Mouse (Mus musculus): Measurements from ENCODE around the gene Xcl1.
"Not testable (repeated sequence)": the region's sequence is repeated elsewhere in the genome, so short reads cannot be mapped to it uniquely, and the experiment has no call there.

The Xcl1 gene

GRCm38 (mm10) chr1:164935477-164936044, at the start of gene Xcl1:
Xcl1 (minus strand) TSS chr1:164935527.
- DNase-seq (ENCODE audit: low read depth): no peak

DNA sequence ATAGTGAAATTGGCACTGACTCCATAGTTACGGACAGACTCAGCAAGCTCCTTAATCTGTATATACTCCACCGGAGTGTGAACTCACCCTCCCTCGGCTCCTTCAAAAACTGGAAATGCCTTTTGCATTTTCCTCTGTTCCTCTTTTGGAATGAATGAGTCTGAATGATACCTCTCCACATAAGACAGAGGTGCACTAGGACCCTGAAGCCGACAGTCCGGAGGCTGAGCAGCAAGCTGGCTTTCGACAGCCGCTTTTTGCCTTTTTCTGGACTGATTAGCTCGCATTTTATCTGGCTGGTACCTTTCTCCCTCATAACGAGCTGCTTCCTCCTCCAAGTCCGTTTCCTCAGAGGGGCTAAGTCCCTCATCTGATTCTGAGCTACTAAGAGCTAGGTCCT, 49.4 kb upstream of the Xcl1 start:
- DNase-seq (ENCODE audit: low read depth): not testable (repeated sequence)

GRCm38 (mm10) chr1:164977351-164977750, 42.0 kb upstream of the Xcl1 start:
- no peak for DNase-seq (ENCODE audit: low read depth)

DNA sequence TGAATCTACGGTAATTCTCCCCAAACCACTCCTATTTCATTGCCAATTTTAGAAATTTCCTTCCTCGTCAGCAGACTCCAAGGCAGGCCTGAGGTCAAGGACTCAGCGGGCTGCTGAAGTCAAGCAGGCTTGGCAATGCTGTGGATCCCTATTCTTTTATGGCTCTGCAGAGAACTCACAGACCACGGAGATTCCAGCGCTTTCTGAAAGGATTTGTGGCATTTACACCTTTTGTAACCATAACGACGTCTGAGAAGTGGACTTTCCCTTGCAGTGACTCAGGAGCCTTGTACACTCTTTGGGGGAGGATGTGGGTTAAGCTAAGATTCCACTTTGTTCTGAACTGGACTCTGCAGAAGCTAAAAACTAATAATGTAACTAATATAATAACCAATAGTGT, 40.4 kb upstream of the Xcl1 start:
- no peak for DNase-seq (ENCODE audit: low read depth)

DNA sequence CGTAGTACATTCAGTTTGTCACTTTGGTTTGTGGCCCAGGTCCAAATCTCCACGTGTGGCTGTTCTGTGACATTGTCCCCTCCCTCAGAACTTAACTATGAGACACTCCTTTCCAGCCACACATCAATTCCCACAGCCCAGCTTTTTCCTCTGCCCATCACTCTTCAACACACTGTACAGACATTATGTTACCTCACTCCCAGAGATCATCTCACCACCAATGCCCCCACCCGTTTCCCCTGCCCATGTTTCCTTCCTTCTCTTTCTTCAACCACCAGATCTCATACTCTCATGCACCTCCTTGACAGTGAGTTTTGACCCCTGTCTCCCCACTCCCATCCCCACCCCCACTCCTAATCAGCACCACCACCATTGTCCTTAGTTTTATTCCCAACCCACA, 39.9 kb upstream of the Xcl1 start:
- DNase-seq (ENCODE audit: low read depth): no peak

GRCm38 (mm10) chr1:164973790-164974189, 38.5 kb upstream of the Xcl1 start:
- no peak for DNase-seq (ENCODE audit: low read depth)

DNA sequence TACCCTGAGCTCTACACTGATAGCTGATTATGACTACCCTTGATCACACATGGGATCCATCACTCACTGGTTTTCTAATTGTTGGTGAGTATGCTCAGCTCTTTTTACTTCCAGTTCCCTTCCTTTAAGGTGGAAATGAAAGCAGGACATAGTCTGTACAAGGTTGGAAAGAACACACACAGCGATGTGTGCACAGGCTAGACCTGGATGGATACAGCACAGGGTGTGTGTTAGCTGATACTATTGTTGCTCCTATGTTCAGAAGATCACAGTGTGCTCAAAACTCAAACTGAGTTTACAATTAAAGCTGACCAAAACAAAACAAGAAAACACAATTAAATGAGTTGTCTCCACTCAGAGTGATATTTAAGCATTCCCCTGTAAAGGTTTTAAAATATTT, 38.0 kb upstream of the Xcl1 start:
- no peak for DNase-seq (ENCODE audit: low read depth)

- no peak for DNase-seq (ENCODE audit: low read depth)
These were observed 37.4 kb upstream of the Xcl1 start for GRCm38 (mm10) chr1:164972744-164973143.

DNA sequence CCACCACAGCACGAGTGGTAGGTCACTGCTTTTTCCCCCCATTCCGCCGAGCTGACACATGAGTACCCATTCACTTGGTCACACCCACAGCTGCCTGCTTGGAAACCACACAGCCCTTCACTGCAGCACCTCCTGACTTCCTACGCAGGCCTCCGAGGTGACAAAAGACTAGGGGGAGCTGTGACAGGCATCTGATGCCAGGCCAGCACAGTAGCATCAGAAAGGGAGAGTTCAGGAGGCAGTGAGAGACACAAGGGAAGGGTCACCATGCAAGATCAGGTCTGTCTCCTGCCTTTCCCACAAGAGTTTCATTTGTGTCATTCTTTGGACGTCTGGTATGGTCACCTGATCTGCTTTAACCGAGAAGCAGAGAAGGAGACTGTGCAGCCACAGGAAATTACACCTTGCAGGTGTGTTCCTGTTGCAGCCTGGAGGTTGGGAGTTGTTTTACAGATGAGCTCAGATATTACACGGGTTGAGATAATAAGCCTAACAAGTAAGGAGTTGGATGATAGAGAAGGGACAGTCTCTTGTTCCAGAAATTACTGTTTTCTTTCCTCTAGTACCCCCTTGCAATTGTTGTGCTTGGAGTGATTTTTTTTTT, 30.9 kb upstream of the Xcl1 start:
- no peak for DNase-seq (ENCODE audit: low read depth)

DNA sequence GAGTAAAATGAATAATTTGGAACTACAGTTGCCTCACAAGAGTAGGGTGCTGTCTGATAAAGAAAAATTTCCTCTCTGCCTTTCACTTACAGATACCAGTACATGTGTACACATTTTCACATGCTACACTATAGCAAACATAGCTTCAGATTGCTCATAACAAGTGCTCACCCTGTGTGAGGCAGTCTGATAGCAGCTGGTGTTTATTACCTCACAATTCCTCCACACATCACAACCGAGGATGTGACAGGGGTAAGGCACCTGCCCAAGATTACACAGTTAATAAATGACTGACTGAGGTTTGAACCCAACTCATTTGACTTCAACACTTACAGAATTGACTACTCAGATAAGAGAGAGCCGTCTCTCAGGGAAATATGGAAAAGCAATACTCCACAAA, 25.3 kb upstream of the Xcl1 start:
- DNase-seq (ENCODE audit: low read depth): no peak

DNA sequence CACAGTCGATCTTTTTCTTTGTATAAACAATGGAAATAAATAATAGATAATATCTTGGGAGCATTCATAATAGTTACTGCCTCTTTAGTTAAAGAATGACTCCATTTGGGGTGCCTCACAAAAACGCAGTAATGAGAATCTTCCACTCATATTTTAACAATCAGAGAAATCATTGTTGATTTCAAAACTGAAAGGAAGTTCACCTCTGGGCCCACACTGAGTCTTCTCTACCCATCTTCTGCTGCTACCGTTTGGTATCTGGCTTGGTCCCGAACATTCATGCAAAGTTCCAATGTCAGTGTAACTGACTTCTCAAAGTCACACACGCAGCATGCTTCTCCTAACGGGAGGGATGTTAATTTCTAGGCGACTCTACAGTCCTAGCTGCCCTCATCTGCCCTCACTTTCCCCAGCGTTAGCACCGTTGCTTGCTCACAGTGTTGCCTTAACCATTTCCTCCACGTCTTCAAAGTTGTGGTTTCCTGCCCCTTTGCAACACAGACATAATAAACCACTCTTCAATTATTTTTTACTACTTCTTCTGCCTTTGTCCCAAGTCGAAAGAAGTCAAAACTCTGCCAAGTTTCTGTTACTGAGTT, 24.6 kb upstream of the Xcl1 start:
- peak; percentile 61 for DNase-seq (ENCODE audit: low read depth)

- DNase-seq (ENCODE audit: low read depth): no peak
These were observed 23.8 kb upstream of the Xcl1 start for GRCm38 (mm10) chr1:164959160-164959559.

- peak; percentile 36 for DNase-seq (ENCODE audit: low read depth)
These were observed 22.6 kb upstream of the Xcl1 start for GRCm38 (mm10) chr1:164957974-164958373.

DNA sequence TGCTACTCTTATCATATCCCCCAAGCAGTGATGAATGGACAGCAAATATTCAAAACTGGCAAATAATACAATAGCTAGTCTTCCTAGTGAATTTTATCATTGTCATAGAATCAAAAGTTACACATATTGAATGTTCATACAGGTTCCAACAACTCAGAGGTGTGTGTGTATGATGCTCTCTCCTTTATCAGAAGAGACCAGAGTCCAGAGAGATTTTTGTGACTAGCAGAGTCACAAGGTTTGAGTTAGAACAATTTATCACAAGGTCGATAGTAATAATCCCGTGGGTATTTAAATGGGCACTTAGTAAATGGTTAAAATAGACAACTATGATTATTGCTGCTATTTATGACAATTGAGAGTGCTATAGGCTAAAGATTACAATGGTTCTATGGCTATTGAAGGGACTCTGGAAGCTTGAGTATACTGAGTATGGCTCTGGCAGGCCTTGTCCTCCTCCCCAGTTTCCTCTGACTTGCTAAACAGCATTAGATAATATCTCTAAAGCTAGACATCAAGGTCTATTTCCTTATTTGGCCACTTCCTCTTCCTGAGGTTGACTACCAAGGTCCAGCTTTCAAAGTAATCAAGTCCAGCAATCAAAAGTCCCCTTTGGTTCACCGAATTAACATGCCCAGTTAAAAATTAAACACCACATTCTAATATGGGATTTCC, 21.5 kb upstream of the Xcl1 start:
- peak; percentile 70 for DNase-seq (ENCODE audit: low read depth)

- no peak for DNase-seq (ENCODE audit: low read depth)
These were observed 20.3 kb upstream of the Xcl1 start for GRCm38 (mm10) chr1:164955452-164956196.

- no peak for DNase-seq (ENCODE audit: low read depth)
These were observed 18.2 kb upstream of the Xcl1 start for GRCm38 (mm10) chr1:164953574-164953973.

DNA sequence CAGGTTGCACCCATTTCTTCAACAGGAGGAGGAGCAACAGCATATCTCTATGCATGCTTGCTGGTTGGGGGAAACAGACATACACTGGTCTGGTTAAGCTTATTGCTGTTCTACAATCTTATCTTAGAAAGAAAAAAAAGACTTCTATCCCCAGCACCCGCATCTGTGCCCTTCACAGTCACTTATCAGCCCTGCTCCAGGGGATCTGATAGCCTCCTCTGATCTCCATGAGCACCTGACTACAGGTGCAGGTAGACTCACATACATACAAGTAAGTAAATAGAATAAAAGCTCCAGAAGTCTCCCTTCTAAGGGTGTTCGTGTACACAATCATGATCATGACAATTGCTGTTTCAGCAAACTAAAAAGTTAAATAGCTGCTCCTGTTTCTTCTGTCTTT, 733 bp upstream of the Xcl1 start:
- no peak for DNase-seq (ENCODE audit: low read depth)

- DNase-seq (ENCODE audit: low read depth): peak; percentile 6
These were observed 1.7 kb downstream of the Xcl1 start for GRCm38 (mm10) chr1:164933441-164934188.

GRCm38 (mm10) chr1:164931135-164931534, 4.2 kb downstream of the Xcl1 start:
- no peak for DNase-seq (ENCODE audit: low read depth)

DNA sequence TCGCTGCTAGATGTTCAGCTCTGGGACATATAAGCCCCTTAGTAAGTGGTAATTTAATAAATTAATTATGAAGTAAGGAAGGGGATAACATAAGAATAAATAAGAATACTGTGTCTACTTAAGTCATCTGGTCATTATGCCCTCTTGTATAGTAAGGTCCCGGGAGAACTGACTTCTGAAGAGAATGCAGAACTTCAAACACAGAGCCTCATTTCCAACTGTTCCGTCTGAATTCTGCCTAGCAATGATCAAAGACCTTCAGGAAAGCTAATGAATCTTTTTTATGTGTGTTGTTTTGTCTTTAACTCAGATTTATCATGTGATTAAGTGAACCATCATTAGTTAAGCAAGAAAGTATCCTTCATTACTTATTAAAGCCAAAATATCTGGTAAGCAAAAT, 5.3 kb downstream of the Xcl1 start:
- no peak for DNase-seq (ENCODE audit: low read depth)

DNA sequence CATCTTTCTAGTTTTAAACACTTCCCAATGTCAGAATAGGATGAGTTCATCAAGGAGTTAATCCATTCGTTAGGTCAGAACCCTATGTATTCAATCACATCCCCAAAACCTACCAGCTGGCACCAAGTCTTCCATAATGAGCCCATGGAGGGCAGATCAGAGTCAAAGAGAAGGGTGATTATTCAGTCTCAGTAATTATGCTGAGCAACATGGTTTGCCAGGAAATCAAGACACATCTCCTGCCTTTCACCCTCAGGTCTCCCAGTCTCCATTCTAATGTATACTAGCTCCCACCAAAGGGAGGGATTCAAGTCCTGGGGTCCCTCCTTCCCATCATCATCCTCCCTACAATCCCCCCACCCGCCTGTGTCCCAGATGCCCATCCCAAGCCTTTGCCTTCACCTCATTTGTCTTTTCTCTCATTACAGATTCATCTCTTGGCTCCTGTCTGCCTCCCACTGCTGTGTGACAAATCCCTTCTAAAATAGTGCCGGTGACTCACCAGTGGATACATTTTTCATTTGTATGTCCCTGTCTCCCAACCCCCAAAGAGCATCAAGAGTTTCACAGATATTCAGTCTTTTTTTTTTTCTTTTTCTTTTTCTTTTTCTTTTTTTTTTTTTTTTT, 8.7 kb downstream of the Xcl1 start:
- DNase-seq (ENCODE audit: low read depth): no peak
